Mouse (Mus musculus) large intestine, adult 2 months (tissue): ENCODE results near the gene Cpne2. TPM values are rescaled to one million over a fixed set of nuclear protein-coding genes. Genes with fewer than 3 reads are reported as not detected.

Experiments
- DNase-seq: peaks from one replicate; pipeline ENCODE4 v3.0.0-alpha.2; 2012; ENCODE audit warnings: low read depth, low spot score
- WGBS: fragments of 180-500 bp; shearing (Covaris S2); methylation state at CpG from one replicate; pipeline ENCODE4 v1.1.7; 2018; 5-methylcytosine and 5-hydroxymethylcytosine counted together
- polyA plus RNA-seq: library from polyadenylated mRNA; depleted of rRNA; stranded (reverse); fragments of >200 nt; gene quantifications from 2 replicates; pipeline ENCODE4 v1.2.3, GENCODE M21; 2012

The Cpne2 gene
- polyA plus RNA-seq, 1 experiment = 37.7 TPM

DNA sequence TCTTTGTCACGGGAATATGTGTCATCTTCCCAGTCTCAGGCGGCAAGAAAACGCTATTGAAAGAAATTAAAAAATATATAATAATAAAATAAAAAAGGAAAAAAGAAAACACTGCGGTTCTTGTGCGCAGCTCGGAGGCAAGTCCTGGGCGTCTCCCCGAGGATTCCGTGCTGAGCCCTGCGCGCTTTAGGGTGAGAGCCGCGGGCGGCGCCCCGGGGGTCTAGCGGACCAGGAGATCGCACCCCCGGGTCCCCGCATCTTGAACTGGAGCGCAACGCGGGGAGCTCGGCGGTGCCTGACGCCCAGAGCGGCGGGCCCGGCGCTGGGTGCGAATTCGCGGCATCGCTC lies 291 bp upstream of the Cpne2 start:
- DNase-seq = no peak
- 1% methylated on average over 34 of the region's 34 CpGs for WGBS

DNA sequence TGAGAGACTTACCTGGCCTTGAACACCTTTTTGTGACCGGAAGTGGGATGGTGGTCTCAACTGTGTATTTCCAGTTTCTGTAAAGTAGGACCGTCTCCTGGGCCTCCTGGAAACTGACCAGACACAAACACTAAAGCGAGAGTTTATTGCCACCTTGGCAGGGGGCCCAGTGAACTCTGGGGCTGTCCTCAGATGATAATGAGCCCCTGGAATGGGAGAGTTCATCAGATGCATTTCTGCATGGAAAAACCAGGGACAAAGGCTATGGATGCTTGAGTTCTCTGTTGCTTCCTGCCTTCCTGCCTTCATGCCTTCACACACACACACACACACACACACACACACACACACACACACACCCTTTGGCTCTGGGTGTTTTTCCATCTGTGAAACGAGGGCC lies 1.8 kb downstream of the Cpne2 start:
- no peak for DNase-seq
- 30% methylated on average over 4 of the region's 4 CpGs for WGBS

DNA sequence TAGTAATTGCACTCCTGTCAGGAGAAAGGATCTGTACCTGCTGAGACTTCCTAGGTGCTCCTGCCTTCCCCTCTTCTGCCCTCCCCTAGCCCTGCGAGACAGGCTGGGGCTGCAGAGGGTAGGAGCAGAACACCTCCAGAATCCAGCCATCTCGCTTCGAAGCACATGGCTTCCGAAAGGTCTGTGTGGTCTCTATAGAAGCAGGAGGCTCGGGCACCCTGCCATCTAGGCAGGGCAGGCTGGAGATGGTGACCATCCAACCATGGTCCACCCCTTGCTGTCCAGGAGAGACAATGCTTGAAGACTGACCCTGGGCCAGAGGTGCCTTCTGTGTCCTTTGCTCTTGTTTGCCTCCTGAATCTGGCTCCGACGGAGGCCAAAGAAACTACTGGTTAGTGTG lies 2.8 kb downstream of the Cpne2 start:
- no peak for DNase-seq
- WGBS = 89% methylated on average over 7 of the region's 7 CpGs

DNA sequence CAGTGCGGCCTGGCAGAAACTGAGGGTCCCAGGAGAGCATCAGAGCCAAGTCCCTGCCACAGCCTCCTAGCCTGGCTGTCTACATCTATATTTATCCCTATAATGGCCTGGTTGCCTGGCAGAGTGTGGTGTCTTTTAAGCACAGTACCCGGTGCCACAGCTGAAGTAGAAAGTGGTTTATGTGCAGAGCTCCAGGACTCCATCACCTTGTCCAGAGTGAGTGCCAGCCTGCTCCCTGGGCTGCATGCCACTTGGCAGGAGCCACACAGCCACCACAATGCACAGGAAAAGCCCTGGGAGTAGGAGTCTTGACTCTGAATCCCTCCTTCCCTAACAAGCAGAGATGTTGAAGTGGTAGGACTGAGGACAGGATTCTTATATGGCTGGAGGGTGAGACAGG lies 4.7 kb downstream of the Cpne2 start:
- DNase-seq = no peak
- 74% methylated on average over 2 of the region's 2 CpGs for WGBS

DNA sequence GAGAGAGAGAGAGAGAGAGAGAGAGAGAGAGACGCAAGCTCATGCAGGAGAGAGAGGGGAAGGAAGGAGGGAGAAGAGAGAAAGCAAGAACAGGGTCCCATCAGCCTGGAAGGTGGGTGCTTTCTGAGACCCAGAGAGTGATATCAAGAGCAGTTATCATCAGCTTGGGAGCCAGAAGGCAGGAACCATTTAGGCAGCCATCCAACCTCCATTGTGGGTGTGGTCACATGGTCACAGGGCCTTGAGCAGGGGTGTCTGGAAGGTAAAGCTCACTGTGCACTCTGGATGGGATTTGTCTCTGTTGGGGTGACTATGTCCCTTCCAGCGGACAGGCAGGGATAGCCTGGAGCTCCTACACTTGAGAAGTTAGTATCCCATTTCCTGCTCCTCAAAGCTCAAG lies 7.2 kb downstream of the Cpne2 start:
- DNase-seq = no peak
- 86% methylated on average over 2 of the region's 2 CpGs for WGBS

DNA sequence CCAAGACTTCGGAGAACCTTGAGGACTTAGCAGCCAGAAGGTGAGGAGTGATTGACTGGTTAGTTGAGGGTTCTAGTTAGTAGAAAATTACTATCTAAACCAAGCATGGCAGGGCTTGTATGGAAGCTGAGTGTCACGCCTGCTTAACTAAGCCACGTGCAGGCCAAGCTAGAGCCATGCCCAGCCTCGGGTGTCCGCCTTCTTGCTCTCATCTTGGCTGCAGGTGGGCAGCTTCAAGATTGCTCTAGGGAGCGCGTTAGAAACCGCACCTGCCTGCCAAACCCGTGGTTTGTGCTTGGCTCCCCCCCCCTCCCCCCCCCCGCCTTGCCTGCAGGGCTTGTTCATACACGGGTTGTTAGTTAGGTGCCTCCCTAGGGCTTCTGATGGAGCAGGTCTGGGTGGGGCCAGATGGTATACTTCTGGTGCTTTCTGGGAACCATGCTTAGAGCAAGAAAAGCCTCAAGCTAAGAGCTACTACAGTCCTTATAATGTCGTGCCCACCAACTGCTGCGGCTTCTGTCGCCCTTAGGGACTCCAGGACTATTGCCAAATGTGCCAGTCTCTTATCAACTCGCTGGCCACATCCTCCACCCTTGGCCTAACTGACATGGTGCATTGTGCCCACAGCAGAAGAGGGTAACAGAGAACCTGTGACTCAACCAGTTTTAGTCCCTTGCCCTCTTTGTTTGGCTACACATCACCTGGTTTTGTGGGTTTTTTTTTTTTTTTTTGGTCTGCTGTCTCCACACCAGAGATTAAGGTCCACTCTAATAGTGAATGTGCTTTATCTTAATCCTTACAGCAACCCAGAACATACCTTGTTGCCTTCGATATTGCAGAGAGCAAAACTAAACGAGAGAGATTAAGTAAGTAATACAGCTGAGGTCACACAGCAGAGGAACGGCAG lies 8.4 kb downstream of the Cpne2 start:
- 53% methylated on average over 18 of the region's 18 CpGs for WGBS
- DNase-seq = no peak

DNA sequence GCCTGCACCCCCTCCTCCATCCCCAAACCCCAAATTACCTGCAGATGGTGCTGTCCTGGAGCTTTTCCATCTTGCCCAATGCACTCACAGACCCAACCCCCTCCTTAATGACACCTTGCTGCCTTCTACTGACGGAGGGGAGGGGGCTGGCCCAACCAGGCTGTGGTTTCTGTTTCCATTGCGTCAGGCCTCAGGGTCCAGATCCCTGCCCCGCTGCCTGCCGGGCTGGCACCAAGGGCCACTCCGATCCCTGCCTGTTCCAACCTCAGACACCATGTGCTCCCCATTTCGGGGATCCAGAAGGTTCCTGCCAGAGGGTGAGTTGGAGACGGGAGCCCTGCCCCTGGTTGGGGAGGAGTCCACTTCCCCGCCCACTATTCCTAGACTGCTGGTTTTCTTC lies 11.2 kb downstream of the Cpne2 start:
- no peak for DNase-seq
- WGBS = 63% methylated on average over 8 of the region's 8 CpGs

DNA sequence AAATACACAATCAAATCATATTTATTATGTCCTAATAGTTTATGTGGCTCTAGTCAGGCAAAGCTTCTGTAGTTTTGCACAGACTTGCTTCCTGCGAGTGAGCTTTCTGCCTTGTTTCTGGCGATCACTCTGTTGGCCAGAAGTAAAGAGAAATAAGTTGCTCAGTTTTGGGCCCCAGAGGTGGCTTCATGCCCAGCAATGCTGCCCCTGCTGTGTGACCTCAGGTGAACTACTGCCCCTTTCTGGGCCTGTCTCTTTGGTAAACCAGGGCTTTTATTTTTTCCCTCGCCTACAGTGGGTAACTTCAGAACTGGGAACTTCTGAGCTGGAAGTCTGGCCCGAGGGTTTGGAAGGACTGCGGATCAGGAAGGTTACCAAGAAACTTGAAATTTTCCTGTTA lies 16.3 kb downstream of the Cpne2 start:
- no peak for DNase-seq
- WGBS = 72% methylated on average over 5 of the region's 5 CpGs

DNA sequence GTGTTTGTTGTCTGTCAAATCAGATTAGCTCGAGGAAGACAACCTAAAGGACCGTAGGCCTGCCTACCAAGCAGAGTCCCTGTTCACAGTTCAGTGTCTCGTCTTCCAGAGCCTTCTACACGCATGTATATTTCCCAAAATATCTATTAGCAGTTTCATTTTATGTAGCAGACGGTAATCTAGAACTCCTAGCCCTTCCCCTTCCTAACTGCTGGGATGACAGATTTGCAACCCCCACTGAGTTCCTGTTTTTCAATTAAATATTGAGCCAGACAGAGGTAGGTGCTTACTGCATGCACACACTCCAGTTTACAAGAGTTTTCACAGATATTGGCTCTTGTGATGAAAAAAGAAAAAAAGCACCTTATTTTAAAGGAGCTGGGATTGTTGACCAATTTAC lies 16.7 kb downstream of the Cpne2 start:
- no peak for DNase-seq
- 65% methylated on average over 5 of the region's 5 CpGs for WGBS

DNA sequence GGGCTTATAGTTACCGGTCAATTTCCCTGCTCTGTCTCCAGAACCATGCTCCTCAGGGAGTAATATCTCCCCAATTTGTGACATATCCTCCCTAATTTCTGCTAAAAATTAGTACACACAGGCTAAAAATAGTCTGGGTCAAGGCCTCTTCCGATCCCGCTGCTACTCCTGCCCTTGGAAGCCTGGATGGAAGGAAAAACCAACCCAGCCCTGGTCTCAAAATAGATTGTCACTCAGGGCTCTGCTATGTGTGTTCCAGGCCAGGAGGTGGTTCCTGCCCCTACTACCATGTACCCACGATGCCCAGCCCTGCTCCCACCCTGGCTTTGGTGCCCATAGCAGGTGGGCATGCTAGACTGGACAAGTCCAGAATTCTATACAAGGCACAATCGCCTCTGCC lies 17.2 kb downstream of the Cpne2 start:
- 76% methylated on average over 5 of the region's 5 CpGs for WGBS

DNA sequence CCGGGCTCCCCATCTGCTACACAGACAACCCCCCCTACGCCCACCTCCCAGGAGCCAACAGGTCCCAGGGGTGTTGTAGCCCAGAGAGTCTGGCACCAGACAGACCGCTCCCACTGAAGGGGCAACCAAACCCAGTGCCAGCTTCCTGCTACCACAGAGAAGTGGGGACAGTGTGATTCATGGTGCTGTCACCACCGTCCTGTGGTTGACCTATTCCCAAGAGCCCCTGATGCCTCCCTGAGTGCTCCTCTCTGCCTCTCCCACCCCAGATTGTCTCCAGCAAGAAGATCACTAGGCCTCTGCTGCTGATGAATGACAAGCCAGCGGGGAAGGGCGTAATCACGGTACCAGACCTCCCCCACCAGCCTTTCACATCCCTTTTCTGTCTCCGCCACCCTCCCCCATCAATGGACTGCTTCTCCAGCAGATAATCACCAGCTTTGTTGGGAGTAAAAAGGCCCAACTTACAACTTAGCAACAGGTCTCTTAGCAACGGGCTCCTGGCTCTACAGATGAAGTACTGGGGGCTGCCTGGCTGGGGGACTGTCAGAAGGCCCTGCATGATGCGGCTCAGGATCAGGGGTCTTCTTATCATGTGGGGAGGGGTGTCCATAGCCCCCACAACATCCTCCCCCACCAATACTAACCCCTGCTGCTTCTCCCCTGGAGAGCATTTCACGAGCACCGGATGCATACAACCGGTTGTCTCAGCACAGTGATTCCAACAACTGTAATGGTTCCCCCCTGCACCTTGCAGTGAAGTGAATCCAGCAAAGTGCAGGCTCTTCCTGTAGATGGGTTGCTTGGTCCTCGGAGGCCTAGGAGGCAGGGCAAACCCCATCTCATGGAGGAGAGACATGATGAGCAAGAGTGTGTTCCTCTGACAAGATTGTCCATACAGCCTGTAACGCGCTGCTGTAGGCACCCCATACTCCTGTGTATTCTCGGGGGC lies 19.0 kb downstream of the Cpne2 start:
- WGBS = 79% methylated on average over 17 of the region's 17 CpGs
- DNase-seq = no peak

More for the DNA sequence above, 17.2 kb downstream of the Cpne2 start:
- DNase-seq = no peak

DNA sequence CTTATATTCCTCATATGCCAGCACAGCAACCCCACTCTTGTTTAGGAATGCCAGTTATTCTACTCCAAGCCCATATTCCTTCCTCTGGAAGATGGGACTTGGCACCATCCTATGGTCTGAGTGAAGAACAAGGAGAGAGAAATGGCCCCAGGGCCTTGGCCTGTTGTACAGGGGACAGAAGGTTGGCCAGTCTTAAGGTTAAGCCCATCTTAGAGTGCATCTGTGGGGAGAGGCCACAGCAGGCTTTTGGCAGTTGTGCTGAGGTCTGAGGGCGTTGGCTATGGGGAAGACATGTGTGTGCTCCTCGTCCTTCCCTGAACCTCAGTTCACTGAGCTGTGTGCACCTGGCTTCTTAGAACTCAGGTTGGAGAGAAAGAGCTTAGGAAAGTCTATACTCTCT lies 19.9 kb downstream of the Cpne2 start:
- 76% methylated on average over 2 of the region's 2 CpGs for WGBS
- DNase-seq = no peak

DNA sequence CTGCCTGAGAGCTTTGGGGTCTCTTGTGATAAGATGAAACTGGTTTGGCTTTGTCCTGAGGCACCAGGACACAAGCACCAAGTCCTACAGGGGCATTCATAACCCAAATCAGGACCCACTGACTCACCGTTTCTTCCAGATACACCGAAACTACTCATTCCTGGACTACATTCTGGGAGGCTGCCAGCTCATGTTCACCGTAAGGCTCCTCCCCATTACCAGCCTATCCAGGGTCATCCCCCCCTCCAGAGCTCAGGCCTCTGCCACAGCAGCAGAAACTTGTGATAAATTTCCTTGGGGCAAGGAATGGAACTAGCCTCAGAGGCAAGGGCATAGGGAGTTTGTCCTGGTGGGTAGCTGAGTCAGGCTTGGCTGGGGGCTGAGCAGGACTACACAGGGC lies 24.5 kb downstream of the Cpne2 start:
- no peak for DNase-seq
- WGBS = 78% methylated on average over 3 of the region's 3 CpGs

DNA sequence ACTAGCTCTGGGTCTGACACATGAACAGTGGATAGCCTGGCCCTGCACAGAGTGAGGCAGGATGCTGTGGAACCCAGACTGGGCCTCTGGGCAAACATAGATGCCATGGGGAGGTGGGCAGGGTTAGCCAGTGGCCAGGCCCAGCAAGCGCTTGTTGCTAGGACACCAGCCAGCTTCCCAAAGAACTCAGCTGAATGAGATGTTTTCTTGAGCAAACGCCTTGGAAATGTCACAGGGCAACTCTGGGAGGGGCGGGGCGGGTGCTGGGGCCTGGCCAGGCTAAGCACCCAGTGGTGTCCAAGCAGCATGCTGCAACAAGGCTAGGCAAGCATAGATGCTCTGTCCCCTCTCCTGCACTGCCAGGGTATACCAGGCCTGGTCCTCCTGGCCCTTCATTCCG lies 28.5 kb downstream of the Cpne2 start:
- DNase-seq = no peak
- WGBS = 71% methylated on average over 5 of the region's 5 CpGs

DNA sequence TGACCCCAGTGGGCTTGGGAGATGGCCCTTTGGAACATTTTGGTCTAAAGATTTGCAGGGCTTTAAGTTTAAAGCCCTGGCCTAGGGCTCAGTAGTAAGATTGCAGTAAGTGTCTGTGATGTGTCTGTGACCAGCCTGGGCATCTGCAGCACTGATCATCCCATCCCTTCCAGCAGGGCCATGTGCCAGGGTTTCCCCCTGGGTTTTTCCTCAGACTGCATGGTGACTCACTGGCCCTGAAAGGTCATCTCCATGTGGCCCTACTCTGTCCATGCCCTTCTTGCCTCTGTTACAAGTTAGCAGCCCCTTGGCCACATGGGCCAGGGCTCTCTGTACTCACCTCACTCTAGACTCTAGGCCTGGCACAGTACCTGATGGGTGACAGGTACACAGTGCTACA lies 31.6 kb downstream of the Cpne2 start:
- no peak for DNase-seq

DNA sequence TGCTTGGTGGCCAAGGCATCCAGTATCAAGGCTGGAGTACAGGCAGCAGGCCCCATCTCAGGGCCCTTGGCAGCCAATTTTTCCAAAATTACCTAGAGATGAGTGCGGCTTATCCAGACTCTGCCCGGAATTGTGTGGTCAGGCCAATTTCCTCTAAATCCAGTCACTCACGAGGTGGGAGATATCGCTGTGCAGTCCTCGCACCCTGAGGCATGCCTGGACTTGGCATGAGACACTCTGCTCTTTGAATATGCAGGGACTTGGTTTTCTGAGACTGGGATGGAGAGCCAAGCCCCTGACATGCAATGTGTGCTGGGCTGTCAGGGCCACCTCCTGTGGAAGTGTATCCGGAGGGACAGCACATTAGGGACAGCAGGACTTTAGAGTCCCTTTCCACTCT lies 33.2 kb downstream of the Cpne2 start:
- DNase-seq = no peak
- WGBS = 86% methylated on average over 6 of the region's 6 CpGs

DNA sequence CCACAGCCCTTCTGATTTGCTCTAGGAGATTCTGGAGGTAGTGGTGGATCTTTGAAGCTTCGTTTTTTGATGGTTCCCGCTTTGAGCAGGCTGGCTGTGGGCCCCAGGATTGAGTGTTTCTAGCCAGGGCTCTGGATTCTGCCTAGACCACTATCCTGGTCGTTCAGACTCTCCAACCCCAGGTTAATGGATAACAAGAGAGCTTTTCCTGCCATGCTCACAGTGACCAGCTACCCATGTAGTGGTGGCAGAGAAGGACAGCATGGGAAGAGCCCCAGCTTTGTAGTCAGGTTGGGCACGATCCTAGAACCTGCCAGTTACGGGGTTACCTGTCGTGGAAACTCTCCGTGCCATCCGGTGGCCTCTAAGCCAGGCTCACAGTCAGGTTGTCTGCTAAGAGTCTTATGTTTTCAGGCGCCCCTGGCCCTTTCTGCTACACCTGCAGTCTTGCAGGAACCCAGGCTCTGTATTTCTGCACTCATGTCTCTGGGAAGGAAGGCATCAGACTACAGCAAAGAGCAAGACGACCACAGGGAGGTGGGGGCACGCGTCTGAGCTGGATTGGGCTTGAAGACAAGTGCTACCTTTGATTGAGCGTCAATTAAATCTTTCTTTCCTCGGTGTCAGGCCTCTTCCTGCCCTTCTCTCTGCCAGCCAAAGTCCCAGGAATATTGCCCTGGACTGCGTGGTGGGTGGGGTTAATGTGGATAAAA lies 33.8 kb downstream of the Cpne2 start:
- DNase-seq = no peak
- 58% methylated on average over 15 of the region's 15 CpGs for WGBS

DNA sequence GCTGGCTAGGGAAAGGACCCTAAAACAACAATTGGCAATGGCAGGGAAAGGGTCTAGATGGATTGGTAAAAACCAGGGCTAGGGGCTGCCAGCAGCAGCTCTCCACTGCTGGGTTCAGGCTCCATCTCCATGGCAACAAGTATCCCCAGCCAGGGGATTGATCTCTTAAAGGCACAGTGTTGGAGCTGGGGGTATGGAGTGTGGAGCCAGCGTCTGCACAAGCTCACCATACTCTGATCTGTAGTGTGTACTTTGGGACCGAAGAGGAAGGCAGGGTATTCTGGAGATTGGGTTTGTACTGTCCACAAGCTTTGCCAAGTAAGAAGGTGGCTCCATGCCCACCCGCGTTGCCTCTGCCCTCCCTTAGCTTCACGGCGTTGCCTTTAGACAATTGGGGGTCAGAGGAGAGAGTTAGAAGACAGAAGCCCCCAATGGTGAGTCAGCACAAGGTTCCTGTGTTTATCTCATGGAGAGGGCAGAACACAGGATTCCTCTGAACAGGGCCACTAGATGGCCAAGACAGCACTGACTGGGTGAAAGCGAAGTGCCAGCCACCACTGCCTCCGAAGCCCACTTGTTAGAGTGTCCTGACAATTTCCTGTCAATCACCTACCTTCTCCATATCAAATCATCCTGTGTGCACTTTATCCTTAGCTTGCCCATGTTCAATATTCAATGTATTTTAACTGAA lies 34.5 kb downstream of the Cpne2 start:
- 81% methylated on average over 8 of the region's 8 CpGs for WGBS
- DNase-seq = no peak

DNA sequence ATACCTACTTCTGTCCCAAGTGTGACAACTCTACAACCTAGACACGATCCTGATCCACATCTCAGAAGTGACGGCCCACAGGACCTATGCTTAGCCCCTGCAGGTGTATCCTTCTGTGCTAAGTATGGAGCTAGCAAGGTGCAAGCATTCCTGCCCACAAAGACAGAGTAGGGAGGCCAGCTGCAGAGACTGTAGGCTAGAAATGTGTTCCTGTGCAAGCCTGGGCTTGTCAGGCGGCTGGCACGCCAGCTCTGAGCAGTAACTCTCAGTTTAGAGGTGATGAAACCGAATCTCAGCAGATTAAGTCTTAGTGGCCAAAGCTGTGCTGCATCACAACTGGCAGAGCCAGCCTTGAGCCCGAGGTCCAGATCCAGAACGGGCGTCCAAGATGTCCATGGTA lies 35.3 kb downstream of the Cpne2 start:
- 91% methylated on average over 8 of the region's 8 CpGs for WGBS
- DNase-seq = no peak

DNA sequence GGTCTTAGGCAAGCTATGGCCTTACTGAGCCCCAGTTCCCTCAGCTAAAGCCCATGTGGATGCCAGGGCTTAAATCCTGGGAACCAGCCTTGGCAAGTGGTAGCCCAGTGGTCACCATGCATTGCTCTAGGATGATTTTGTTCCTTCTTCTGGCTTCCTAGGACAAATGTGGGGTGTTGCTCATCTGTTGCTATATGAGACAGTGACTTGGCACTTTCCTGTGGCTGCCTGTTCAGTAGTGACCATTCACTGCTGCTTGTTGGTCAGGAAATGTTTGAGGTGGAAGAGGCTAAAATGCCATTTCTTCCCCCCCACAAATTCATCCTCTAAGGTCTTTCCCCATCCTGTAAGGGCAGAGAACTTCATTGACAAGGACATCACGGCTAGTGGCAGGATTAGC lies 36.6 kb downstream of the Cpne2 start:
- whole genome bisulfite sequencing = 96% methylated on average over 1 of the region's 1 CpGs

More for the DNA sequence above, 36.6 kb downstream of the Cpne2 start:
- DNase-seq = no peak
